Comparison of ENCODE assay signal across 18 mouse cellular contexts in the genomic region with DNA sequence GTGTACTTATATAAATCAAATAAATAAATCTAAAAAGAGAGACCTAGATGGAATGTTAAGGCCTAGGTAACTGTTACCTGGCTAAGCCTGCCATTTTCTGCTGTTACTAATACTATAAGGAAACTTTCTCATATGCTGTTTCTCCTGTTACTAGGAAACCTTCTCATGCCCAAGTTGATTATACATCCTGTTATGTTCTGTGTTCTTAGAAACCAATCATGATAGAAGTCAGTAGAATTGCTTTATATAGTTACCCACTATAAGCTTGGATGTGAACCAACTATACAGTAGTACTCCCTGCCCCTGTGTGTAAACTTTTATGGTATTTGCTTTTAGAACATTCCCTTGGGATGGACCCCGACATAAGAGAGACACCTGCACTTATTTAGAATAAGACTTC.
"Had no signal": no experiment of that assay in that cellular context is flagged by ENCODE, and none has a peak within 500 bp of the region (broad histone marks: within the 10 kb centered on the region; RNA-seq: fewer than 3 reads in every experiment).

No protein-coding gene starts in this region.

- H3K4me3 ChIP-seq: liver, embryonic 15.5 days; lung, embryonic 15.5 days; megakaryocyte, embryonic 14.5 days; midbrain, embryonic 12.5 days; neural tube, embryonic 12.5 days; stomach, embryonic 15.5 days had no signal

- H3K9ac ChIP-seq: liver, embryonic 15.5 days; lung, embryonic 15.5 days; midbrain, embryonic 12.5 days; neural tube, embryonic 12.5 days; stomach, embryonic 15.5 days had no signal

- H3K4me1 ChIP-seq: lung, embryonic 15.5 days had no signal

- H3K36me3 ChIP-seq: liver, embryonic 15.5 days; lung, embryonic 15.5 days; midbrain, embryonic 12.5 days; neural tube, embryonic 12.5 days; stomach, embryonic 15.5 days had no signal

- H3K9me3 ChIP-seq: liver, embryonic 15.5 days; lung, embryonic 15.5 days; megakaryocyte, embryonic 14.5 days; midbrain, embryonic 12.5 days; neural tube, embryonic 12.5 days; stomach, embryonic 15.5 days had no signal

- H3K27ac ChIP-seq: liver, embryonic 15.5 days; lung, embryonic 15.5 days; macrophage; midbrain, embryonic 12.5 days; neural tube, embryonic 12.5 days; stomach, embryonic 15.5 days; stomach, postnatal 0 days had no signal

- DNase-seq: lung, adult 18-20 months; lung, postnatal 14 days; lung, postnatal 36 days; midbrain, embryonic 14.5 days; right cerebral cortex, postnatal 14 days; thymus, adult 2 months; thymus, postnatal 25 days; thymus, postnatal 4 days had no signal

- H3K4me2 ChIP-seq: liver, embryonic 15.5 days; lung, embryonic 15.5 days; midbrain, embryonic 12.5 days; neural tube, embryonic 12.5 days; stomach, embryonic 15.5 days had no signal

- H3K27me3 ChIP-seq: liver, embryonic 15.5 days; lung, embryonic 15.5 days; neural tube, embryonic 12.5 days; stomach, embryonic 15.5 days had no signal

- ATAC-seq: lung, postnatal 0 days; midbrain, embryonic 16.5 days had no signal
